Mouse (Mus musculus) embryonic fibroblast, embryonic 13.5 days (primary cell): ENCODE measurements at regions not wholly inside any gene's neighbourhood (a gene's known extent, or its start where the extent isn't known, plus 50 kb on each side); places are given as distances from the start of the nearest gene placed in this dataset.

Experiments used
- CTCF ChIP-seq: IDR thresholded peaks from 2 replicates; pipeline ENCODE4 v1.5.1; 2011; ENCODE audit warnings: mild to moderate bottlenecking, control low read depth, low read length, moderate library complexity, borderline replicate concordance; ENCODE audit not compliant: insufficient read depth
- POLR2A ChIP-seq: IDR thresholded peaks from 2 replicates; pipeline ENCODE4 v1.6.1; 2011; ENCODE audit warnings: low read depth, mild to moderate bottlenecking, control low read depth, low read length, moderate library complexity

GRCm38 (mm10) chr12:27673404-27673803, 331.0 kb upstream of the Sox11 start:
- TF ChIP-seq CTCF (no peak), POLR2A (no peak)
